Comparison of ENCODE assay signal across 8 mouse cellular contexts in the genomic region with DNA sequence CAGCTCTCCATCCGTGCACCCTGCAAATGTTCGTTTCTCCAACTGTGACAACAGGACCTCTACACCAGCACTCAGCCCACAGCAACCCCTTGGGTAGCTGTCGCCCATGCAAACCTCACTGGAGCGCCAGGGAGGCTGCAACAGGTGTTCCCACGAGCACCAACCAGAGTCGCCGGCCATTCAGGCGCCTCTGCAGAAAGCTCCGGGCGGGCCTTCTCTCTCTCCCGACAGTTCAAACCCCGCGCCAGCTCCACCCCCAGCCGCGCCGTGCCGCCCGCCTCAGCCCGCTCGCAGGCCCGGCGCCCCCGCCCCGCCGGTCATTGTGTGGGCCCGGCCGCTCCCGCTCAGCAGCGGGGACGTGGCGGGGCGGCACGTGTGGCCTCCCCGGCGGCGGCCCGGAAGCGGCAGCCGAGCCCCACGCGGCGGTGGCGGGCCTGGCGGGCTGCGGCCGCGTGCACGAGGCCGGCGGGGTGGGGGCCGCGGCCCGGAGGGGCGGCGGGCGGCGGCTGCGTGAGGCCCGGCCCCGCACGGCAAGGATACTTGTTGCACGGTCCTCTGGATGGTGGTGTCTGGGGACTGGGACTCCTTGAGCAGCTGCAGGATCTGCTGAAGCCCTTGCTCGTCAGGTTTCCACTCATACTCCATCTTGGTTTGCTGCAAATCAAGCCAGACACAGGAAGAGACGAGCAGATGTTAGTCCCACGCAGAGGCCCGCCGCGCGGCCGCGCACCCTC. TPM values are rescaled to one million over a fixed set of nuclear protein-coding genes. Genes with fewer than 3 reads are reported as not detected.
DNase-seq lines count a peak whose midpoint lies in the region; ATAC-seq and TF ChIP-seq lines count a peak whose summit lies in the region.

No protein-coding gene starts in this region.

- H3K9me3 ChIP-seq in intestine, embryonic 16.5 days (ENCODE audit: control insufficient read depth, low read length) = no peaks in the 10 kb centered on the region
- no peaks in the 10 kb centered on the region for H3K9me3 ChIP-seq in limb, embryonic 15.5 days
- no peaks in the 10 kb centered on the region for H3K9me3 ChIP-seq in midbrain, embryonic 15.5 days

- no peak for TF ChIP-seq CTCF in spleen, adult 2 months (IDR thresholded peaks at IDR 0.05; ENCODE audit: extremely low read depth, insufficient read depth, insufficient read length, insufficient replicate concordance)

- peak overlapping the region; percentile 99 for H3K27ac ChIP-seq in intestine, embryonic 16.5 days (ENCODE audit: low read length)
- peak overlapping the region; percentile 98 for H3K27ac ChIP-seq in limb, embryonic 15.5 days
- peak overlapping the region; percentile 90 for H3K27ac ChIP-seq in midbrain, embryonic 15.5 days
- H3K27ac ChIP-seq in spleen, adult 2 months (ENCODE audit: insufficient read depth, low read length) = peak overlapping the region; percentile 89

- no peak for TF ChIP-seq POLR2A in spleen, adult 2 months (IDR thresholded peaks at IDR 0.05; ENCODE audit: low read depth, low read length)

- H3K4me2 ChIP-seq in intestine, embryonic 16.5 days (ENCODE audit: low read depth, low read length) = peak overlapping the region; percentile 77
- peak overlapping the region; percentile 75 for H3K4me2 ChIP-seq in limb, embryonic 15.5 days
- H3K4me2 ChIP-seq in midbrain, embryonic 15.5 days = peak overlapping the region; percentile 94

- no peaks in the 10 kb centered on the region for H3K27me3 ChIP-seq in intestine, embryonic 16.5 days (replicated peaks; ENCODE audit: control insufficient read depth, insufficient read depth, low read length)
- no peaks in the 10 kb centered on the region for H3K27me3 ChIP-seq in limb, embryonic 15.5 days
- H3K27me3 ChIP-seq in midbrain, embryonic 15.5 days (replicated peaks) = no peaks in the 10 kb centered on the region
- no peaks in the 10 kb centered on the region for H3K27me3 ChIP-seq in spleen, adult 2 months (ENCODE audit: control insufficient read depth, insufficient read depth, low read length)

- peak; percentile 84 for ATAC-seq in intestine, embryonic 16.5 days
- peak; percentile 71 for ATAC-seq in limb, embryonic 15.5 days (ENCODE audit: insufficient number of reproducible peaks, low FRiP score, low TSS enrichment, low read depth)
- peak; percentile 75 for ATAC-seq in midbrain, embryonic 15.5 days (replicated peaks)

- peak overlapping the region; percentile 96 for H3K9ac ChIP-seq in intestine, embryonic 16.5 days (ENCODE audit: low read depth, low read length)
- peak overlapping the region; percentile 83 for H3K9ac ChIP-seq in limb, embryonic 15.5 days
- peak overlapping the region; percentile 79 for H3K9ac ChIP-seq in midbrain, embryonic 15.5 days

- DNase-seq in urinary bladder, adult 18-20 months (ENCODE audit: low spot score in 2 of 2) = peak; percentile 37 to 39
- DNase-seq in urinary bladder, postnatal 10 days (ENCODE audit: low spot score) = no peak
- peak; percentile 30 for DNase-seq in embryo, embryonic 11.5 days (ENCODE audit: low read depth, low spot score)
- peak; percentile 50 to 74 for DNase-seq in gastrocnemius, postnatal 4 days (ENCODE audit: low spot score in 2 of 2)
- peak in 1 of 2 experiments; percentile 46 for DNase-seq in spleen, adult 2 months (ENCODE audit: low read depth in 1 of 2, low spot score in 2 of 2)

- peak overlapping the region; percentile 89 for H3K4me3 ChIP-seq in intestine, embryonic 16.5 days (ENCODE audit: low read length)
- peak overlapping the region; percentile 67 for H3K4me3 ChIP-seq in limb, embryonic 15.5 days
- peak overlapping the region; percentile 90 for H3K4me3 ChIP-seq in midbrain, embryonic 15.5 days
- H3K4me3 ChIP-seq in spleen, adult 2 months (ENCODE audit: extremely low read depth, insufficient read depth, insufficient read length) = peak overlapping the region; percentile 97

- 0 out of 2 replicates have a peak, but pooled peaks cover 5% of the 10 kb centered on the region for H3K36me3 ChIP-seq in intestine, embryonic 16.5 days (ENCODE audit: control insufficient read depth, insufficient read depth, low read length)
- peaks cover 24% of the 10 kb centered on the region for H3K36me3 ChIP-seq in limb, embryonic 15.5 days
- no peaks in the 10 kb centered on the region for H3K36me3 ChIP-seq in midbrain, embryonic 15.5 days (replicated peaks)
- peaks cover 4% of the 10 kb centered on the region for H3K36me3 ChIP-seq in spleen, adult 2 months (ENCODE audit: control insufficient read depth, insufficient read depth, low read length)

- WGBS in intestine, embryonic 16.5 days = under 1% methylated on average over 64 of the region's 71 CpGs
- WGBS in limb, embryonic 15.5 days = under 1% methylated on average over 53 of the region's 71 CpGs
- WGBS in midbrain, embryonic 15.5 days = under 1% methylated on average over 71 of the region's 71 CpGs
- under 1% methylated on average over 63 of the region's 71 CpGs for WGBS in spleen, adult 2 months

- peaks cover 11% of the 10 kb centered on the region for H3K4me1 ChIP-seq in intestine, embryonic 16.5 days (ENCODE audit: control insufficient read depth, insufficient read depth, low read length)
- peaks cover 19% of the 10 kb centered on the region for H3K4me1 ChIP-seq in limb, embryonic 15.5 days
- H3K4me1 ChIP-seq in midbrain, embryonic 15.5 days = peaks cover 38% of the 10 kb centered on the region
- H3K4me1 ChIP-seq in spleen, adult 2 months (ENCODE audit: control insufficient read depth, insufficient read depth, insufficient read length) = peaks cover 8% of the 10 kb centered on the region; the same call in 1 of the 2 replicates

RNA-seq across cellular contexts. Expression of gene Tnpo1, which starts 35.9 kb away (rescaled TPM):
- total RNA-seq in gastrocnemius, postnatal 4 days (2021) = 10 to 100 TPM; 91.7 to 99.7 TPM
- 49.7 and 50.7 TPM in 2 replicates for polyA plus RNA-seq in intestine, embryonic 16.5 days (2015; fragmentation: Nextera tagmentation; extraction: Ambion mirVana)
- 47.8 and 55.3 TPM in 2 replicates for polyA plus RNA-seq in limb, embryonic 15.5 days (2015; fragmentation: Nextera tagmentation; extraction: Ambion mirVana)
- 51.3 and 53.9 TPM in 2 replicates for polyA plus RNA-seq in midbrain, embryonic 15.5 days (2015; fragmentation: Nextera tagmentation; extraction: Ambion mirVana)
- 13.5 and 15.2 TPM in 2 replicates for polyA plus RNA-seq in spleen, adult 2 months (2012; rRNA removed)
